Mouse (Mus musculus) liver, embryonic 13.5 days (tissue): ENCODE measurements around the gene Fbxo17. TPM values are rescaled to one million over a fixed set of nuclear protein-coding genes. Genes with fewer than 3 reads are reported as not detected.

Experiments
- polyA plus RNA-seq: library from polyadenylated mRNA; unstranded; fragments of >200 nt; fragmentation: Nextera tagmentation; extraction: Ambion mirVana; gene quantifications from 2 replicates; pipeline ENCODE4 v1.2.1, GENCODE M21; 2015

Gene Fbxo17
- polyA plus RNA-seq, 1 experiment from 2014 or later: 1.8 TPM

Other genes with a start within 250 kb of the Fbxo17 start
- gene Ifnl2, start 206.3 kb upstream of the Fbxo17 start, polyA plus RNA-seq: not detected in 2 replicates
- gene Ifnl3, start 194.0 kb upstream of the Fbxo17 start, polyA plus RNA-seq: not detected in 2 replicates
- not detected in 2 replicates for gene Sycn, start 175.9 kb upstream of the Fbxo17 start, polyA plus RNA-seq
- not detected in 2 replicates for gene Nccrp1, start 169.6 kb upstream of the Fbxo17 start, polyA plus RNA-seq
- 4.1 and 5.8 TPM in 2 replicates for gene Samd4b, start 118.7 kb upstream of the Fbxo17 start, polyA plus RNA-seq
- gene Pak4, start 118.6 kb upstream of the Fbxo17 start, polyA plus RNA-seq: 16.2 and 18.5 TPM in 2 replicates
- not detected in 2 replicates for gene Acp7, start 85.5 kb upstream of the Fbxo17 start, polyA plus RNA-seq
- gene Fbxo27, start 24.0 kb upstream of the Fbxo17 start, polyA plus RNA-seq: 0.29 and 0.32 TPM in 2 replicates
- 106 and 112 TPM in 2 replicates for gene Mrps12, start 25.0 kb downstream of the Fbxo17 start, polyA plus RNA-seq
- 16.3 and 17.0 TPM in 2 replicates for gene Sars2, start 25.2 kb downstream of the Fbxo17 start, polyA plus RNA-seq
- not detected in 2 replicates for gene Ccer2, start 39.4 kb downstream of the Fbxo17 start, polyA plus RNA-seq
- gene Sirt2, start 49.9 kb downstream of the Fbxo17 start, polyA plus RNA-seq: 25.1 and 28.4 TPM in 2 replicates
- gene Nfkbib, start 50.7 kb downstream of the Fbxo17 start, polyA plus RNA-seq: 37.0 and 37.1 TPM in 2 replicates
- gene Rinl, start 72.2 kb downstream of the Fbxo17 start, polyA plus RNA-seq: 10.8 and 12.0 TPM in 2 replicates
- 130 and 154 TPM in 2 replicates for gene Hnrnpl, start 91.7 kb downstream of the Fbxo17 start, polyA plus RNA-seq
- 74.5 and 77.7 TPM in 2 replicates for gene Ech1, start 108.4 kb downstream of the Fbxo17 start, polyA plus RNA-seq
- gene Lgals4, start 117.0 kb downstream of the Fbxo17 start, polyA plus RNA-seq: 1.6 and 3.1 TPM in 2 replicates
- 0.44 TPM in 1 of 2 replicates, not detected in the other for gene Lgals7, start 147.0 kb downstream of the Fbxo17 start, polyA plus RNA-seq
- 0.09 and 0.13 TPM in 2 replicates for gene Capn12, start 164.6 kb downstream of the Fbxo17 start, polyA plus RNA-seq
- gene Actn4, start 245.5 kb downstream of the Fbxo17 start, polyA plus RNA-seq: 116 and 131 TPM in 2 replicates